Mouse (Mus musculus) brain, embryonic 14.5 days (tissue): ENCODE measurements at regions not wholly inside any gene's neighbourhood (a gene's known extent, or its start where the extent isn't known, plus 50 kb on each side); places are given as distances from the start of the nearest gene placed in this dataset.
A peak's percentile ranks its signal among the peaks of the same experiment; 100 is the strongest.

Experiments used
- DNase-seq: peaks from one replicate; pipeline ENCODE4 v3.0.0-alpha.2; 2011; ENCODE audit warnings: low read depth
- CTCF ChIP-seq: fragments of 200-500 bp; IDR thresholded peaks from 2 replicates; pipeline ENCODE4 v1.5.1; 2012; ENCODE audit warnings: inconsistent platforms, mild to moderate bottlenecking, moderate library complexity, borderline replicate concordance; ENCODE audit not compliant: insufficient read depth, insufficient read length; ENCODE audit errors: extremely low read depth
- POLR2A ChIP-seq: fragments of 200-500 bp; IDR thresholded peaks from 2 replicates; pipeline ENCODE4 v1.6.1; 2012; ENCODE audit warnings: mild to moderate bottlenecking, inconsistent platforms, borderline replicate concordance; ENCODE audit not compliant: poor library complexity, insufficient read depth, insufficient read length, severe bottlenecking; ENCODE audit errors: extremely low read depth

DNA sequence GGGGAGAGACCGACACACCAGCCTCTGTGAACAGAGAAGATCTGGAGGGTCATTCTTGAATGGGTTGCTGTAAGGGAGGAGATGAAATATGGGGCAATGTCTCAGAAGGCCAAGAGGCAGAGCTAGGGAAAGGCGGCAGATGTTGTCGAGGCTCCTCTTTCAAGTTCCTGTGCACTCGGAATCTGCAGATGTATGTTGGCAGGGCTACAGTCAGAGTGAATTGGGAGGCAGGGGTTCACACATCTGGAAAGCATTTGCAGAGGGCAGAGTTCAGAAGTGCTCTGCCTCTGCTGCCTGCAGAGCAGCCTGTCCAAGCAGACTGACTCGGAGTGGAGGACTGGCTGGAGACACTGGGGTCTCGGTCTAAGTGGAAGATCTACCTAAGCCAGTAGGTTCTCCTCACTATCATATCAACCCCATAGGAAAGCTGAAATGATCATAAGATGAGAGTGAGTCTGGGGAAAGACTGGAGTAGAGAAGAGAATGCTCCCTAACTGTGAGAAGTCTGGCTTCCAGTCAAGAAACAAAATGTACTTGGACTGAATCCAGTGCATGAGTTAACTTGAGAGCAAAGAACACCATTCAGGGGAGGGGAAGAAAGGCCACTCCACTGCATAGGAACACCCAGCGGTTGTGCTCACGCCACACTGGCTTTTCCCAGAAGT is 68.1 kb upstream of the Cd180 start:
- peak; percentile 76 for DNase-seq

DNA sequence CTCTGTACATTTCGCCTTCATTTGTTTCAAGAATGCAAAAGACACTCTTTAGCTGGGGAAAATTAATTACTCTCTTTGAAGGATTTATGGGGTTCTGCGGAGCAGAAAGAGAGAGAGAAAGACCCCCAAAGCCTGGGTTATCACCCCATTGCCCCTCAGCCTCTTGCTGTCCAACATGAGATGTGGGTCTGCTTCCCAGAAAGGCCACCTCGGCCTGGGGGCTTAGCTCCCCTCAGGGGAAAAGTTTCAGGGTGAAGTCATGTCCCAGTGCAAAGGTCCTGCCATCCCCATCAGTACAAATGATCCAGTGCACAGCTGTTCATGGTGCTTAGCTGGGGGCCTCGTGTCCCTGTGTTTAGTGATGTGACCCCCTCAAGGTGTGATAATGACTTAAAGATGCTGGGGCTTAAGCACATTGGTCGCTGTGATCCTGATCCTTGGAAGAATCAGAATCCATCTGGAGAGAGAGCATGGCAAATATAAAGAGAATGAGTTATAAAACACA is 67.5 kb upstream of the Cd180 start:
- no peak for DNase-seq
- TF ChIP-seq CTCF (no peak), POLR2A (no peak)

More for the DNA sequence above, 68.1 kb upstream of the Cd180 start:
- TF ChIP-seq CTCF, result no peak
- no peak for TF ChIP-seq POLR2A

DNA sequence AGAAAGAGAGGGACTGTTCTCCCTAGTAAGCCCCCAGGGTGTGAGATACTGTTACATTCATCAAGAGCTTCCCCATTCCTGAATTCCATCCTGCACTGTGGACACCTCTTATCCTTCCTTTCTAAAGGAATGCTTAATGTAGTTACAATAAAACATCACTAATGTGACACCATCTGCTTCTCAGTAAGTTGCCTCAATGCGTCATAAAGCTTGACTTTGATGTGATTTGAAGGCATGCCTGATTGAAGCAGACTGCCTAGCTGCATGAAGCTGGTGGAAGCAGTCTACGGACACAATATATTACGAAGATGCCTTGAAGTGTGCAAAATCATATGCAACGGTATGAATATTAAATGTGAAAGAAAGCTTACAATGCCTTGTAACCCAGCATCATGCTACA is 65.6 kb upstream of the Cd180 start:
- no peak for TF ChIP-seq CTCF
- DNase-seq, result no peak

DNA sequence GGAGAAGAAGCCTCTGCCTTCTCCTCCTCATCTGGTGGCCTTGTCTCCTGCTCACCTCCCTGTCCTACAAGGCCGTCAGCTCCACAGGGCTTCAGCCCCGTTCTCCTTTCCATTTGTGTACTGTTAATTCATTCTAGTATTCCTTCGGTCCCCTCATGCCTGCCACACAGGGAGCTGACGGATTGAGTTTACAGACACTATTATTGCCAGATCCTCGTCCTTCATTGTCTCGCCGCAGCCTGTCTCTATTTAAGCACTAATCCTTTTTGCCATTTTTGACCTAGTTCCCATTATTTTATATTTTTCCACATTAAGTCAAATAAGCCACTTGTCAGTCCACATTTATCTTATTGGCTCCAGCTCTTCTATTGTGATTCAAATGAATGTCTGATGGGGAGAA is 64.2 kb upstream of the Cd180 start:
- peak; percentile 56 for DNase-seq
- no peak for TF ChIP-seq POLR2A
- TF ChIP-seq CTCF, result no peak

DNA sequence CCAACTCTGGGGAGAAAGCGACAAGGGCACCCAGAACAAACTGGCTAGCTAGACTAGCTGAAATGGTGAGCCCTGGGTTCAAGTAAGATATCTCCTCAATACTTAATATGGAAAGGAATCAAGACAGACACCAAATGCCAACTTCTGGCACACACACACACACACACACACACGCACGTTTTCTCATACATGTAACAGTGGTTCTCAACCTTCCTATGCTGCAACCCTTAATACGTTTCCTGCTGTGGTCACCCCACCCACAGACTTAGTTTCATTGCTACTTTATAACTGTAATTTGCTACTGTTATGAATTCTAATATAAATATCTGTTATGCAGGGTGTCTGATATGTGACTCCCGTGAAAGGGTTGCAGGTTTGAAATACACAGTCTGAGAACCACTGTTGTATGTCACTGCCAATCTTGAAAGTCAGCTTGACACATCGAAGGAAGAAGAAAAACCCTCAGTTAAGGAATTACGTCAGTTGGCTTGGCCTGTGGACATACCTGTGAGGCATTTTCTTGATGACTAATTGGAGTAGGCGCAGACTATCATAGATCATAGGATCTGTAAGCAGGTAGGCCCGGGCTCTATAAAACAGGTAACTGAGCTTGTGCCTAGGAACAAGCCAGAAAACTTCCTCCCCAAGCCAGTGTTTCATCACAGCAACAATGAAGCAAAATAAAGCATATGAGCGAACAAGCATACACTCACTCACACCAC is 59.0 kb upstream of the Cd180 start:
- no peak for DNase-seq
- TF ChIP-seq CTCF (no peak), POLR2A (no peak)

DNA sequence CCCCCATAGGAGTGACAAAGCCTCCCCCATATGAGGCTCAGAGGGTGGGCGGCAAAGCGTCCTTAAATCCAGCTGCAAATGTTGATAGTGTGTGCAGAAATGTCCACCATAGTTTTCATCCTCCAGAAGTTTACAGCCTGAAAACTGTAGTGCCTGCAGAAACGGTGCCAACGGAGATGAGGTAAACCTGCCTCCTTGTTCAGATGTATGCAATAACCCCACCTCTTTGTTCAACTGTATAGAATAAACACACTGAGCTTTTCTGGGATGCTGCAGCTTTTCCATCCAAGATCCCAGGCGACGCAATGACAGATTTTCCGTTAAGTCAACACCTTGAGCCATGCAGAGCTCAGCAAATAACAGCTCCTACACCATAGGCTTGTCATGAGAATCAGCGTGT is 57.3 kb upstream of the Cd180 start:
- DNase-seq, result no peak
- TF ChIP-seq CTCF (no peak), POLR2A (no peak)

DNA sequence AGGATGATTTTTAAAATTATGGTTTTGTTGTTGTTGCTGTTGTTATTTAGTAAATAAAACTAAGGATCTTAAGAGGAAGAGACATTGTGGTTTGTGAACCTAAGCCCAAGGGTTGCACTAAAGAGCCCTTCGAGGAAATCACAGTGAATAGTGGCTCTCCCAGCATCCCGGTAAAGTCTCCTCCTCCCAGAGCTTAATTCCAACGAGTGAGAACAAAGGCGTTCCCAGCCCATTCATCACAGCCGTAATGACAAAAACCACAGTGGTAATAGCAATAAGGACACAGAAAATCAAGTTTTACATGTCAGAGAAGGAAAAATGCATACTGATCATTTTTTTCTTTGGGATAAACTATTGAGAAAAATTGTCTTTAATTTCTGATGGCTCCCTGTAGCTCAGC is 56.3 kb upstream of the Cd180 start:
- no peak for TF ChIP-seq CTCF
- no peak for TF ChIP-seq POLR2A
- peak; percentile 54 for DNase-seq

DNA sequence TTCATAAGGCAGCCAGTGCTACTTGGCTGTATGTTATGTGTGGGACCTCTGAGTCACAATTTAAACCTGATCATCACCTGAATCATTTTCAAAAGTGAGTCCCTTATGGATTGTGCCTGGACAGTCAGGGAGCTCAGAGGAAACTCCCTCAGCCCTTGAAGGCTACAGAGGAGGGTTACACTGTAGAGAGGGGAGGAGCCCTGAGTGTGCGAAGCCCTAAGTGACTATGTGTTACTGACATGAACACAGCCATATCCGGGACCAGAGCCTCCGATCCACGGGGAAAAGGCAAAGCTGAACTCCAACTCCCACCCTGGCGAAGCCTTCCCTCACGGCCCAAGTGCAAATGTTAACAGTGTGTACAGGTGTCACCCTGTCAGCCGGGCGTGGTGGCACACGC is 53.7 kb upstream of the Cd180 start:
- no peak for DNase-seq
- TF ChIP-seq POLR2A (no peak), CTCF (no peak)

DNA sequence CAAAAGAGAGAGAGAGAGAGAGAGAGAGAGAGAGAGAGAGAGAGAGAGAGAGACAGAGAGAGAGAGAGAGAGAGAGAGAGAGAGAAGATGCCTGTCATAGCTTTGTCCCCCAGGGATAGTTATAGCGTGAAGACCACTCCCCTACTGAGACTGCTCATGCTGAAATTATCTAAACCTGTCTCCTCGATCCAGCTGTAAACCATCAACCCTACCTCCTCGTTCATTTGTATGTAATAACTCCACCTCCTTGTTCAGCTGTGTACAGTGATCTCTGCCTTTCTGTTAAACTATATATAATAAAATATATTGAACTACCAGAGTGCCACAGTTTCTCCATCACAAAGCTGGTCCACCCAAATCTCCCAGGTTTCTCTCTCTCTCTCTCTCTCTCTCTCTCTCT is 53.2 kb upstream of the Cd180 start:
- DNase-seq, result no peak
- TF ChIP-seq POLR2A, result no peak
- TF ChIP-seq CTCF, result no peak
